Mouse (Mus musculus) limb, embryonic 14.5 days (tissue): Measurements from ENCODE around the gene Gm11627. TPM values are rescaled to one million over a fixed set of nuclear protein-coding genes. Genes with fewer than 3 reads are reported as not detected.

Source experiments
- ATAC-seq: fragments of 200-750 bp; cut with Nextera tagmentation; 2 replicates; pipeline ENCODE4 v1.8.0; 2017; ENCODE audit warnings: low read depth, moderate number of reproducible peaks, moderate TSS enrichment; ENCODE audit not compliant: low FRiP score
- DNase-seq: peaks from one replicate; pipeline ENCODE4 v3.0.0-alpha.2; 2015; ENCODE audit warnings: low spot score
- H3K27ac ChIP-seq: fragments of 300-500 bp; sonication (generic); replicated peaks from 2 replicates; pipeline ENCODE4 v1.5.1; 2014; ENCODE audit warnings: low read depth, mild to moderate bottlenecking, low read length, moderate library complexity, mixed read lengths
- H3K27me3 ChIP-seq: fragments of 300-500 bp; sonication (generic); 2 replicates; pipeline ENCODE4 v1.6.1; 2014; ENCODE audit warnings: low read length, mixed read lengths; ENCODE audit not compliant: control insufficient read depth, insufficient read depth
- H3K36me3 ChIP-seq: fragments of 300-500 bp; sonication (generic); 2 replicates; pipeline ENCODE4 v1.6.1; 2014; ENCODE audit warnings: mild to moderate bottlenecking, low read length, moderate library complexity, mixed read lengths; ENCODE audit not compliant: control insufficient read depth, insufficient read depth
- H3K4me1 ChIP-seq: fragments of 300-500 bp; sonication (generic); 2 replicates; pipeline ENCODE4 v1.6.1; 2014; ENCODE audit warnings: antibody characterized with exemption, low read length, mixed read lengths; ENCODE audit not compliant: control insufficient read depth, insufficient read depth
- H3K4me2 ChIP-seq: fragments of 300-500 bp; sonication (generic); replicated peaks from 2 replicates; pipeline ENCODE4 v1.6.1; 2014; ENCODE audit warnings: low read depth, mild to moderate bottlenecking, low read length, moderate library complexity; ENCODE audit not compliant: severe bottlenecking
- H3K4me3 ChIP-seq: fragments of 300-500 bp; sonication (generic); replicated peaks from 2 replicates; pipeline ENCODE4 v1.5.1; 2014; ENCODE audit warnings: low read length
- H3K9ac ChIP-seq: fragments of 300-500 bp; sonication (generic); 2 replicates; pipeline ENCODE4 v1.6.1; 2014; ENCODE audit warnings: mild to moderate bottlenecking, low read depth, low read length, moderate library complexity; ENCODE audit not compliant: severe bottlenecking
- H3K9me3 ChIP-seq: fragments of 300-500 bp; sonication (generic); 2 replicates; pipeline ENCODE4 v1.6.1; 2016; ENCODE audit warnings: low read length; ENCODE audit not compliant: control insufficient read depth
- POLR2A ChIP-seq: fragments of 200-500 bp; IDR thresholded peaks from 2 replicates; pipeline ENCODE4 v1.8.0; 2012; ENCODE audit warnings: inconsistent platforms, mild to moderate bottlenecking, moderate library complexity, borderline replicate concordance; ENCODE audit not compliant: insufficient read depth, insufficient read length; ENCODE audit errors: extremely low read depth
- WGBS: fragments of 180-500 bp; shearing (Covaris S2); extraction: QIAGEN DNeasy Blood & Tissue Kit; methylation state at CpG from one replicate; pipeline ENCODE4 v1.1.7; 2014; 5-methylcytosine and 5-hydroxymethylcytosine counted together
- polyA plus RNA-seq, 2 experiments: library from polyadenylated mRNA; depleted of rRNA in 1 of 2; stranded (reverse) in 1 of 2; unstranded in 1 of 2; fragments of >200 nt; fragmentation: Nextera tagmentation in 1 of 2; extraction: Ambion mirVana in 1 of 2; gene quantifications; 2 replicates each; pipeline versions ENCODE4 v1.2.1 to v1.2.3; 2012 to 2014

The Gm11627 gene
- polyA plus RNA-seq, 2 experiments, result 7.2 to 11.4 TPM

DNA sequence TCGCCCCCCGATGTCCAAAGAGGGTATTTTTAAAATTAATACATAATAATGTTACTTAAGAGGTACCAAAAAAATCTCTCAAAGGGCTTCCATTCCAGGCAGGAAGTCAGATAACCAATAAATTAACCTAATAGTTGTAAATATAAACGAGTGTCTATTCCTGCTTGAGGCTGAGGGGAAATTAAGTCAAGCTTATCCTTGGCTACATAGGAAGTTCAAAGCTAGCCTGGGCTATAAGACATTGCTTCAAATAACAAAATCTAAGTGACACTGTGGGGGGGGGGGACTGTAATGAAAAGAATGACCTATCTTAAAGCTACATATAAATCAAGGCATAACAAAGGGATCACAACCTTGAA, 22.6 kb downstream of the Gm11627 start:
- peaks cover 14% of the 10 kb centered on the region for H3K4me1 ChIP-seq
- H3K4me2 ChIP-seq, result peak overlapping the region; percentile 56
- no peaks in the 10 kb centered on the region for H3K36me3 ChIP-seq
- 8% methylated on average over 3 of the region's 3 CpGs for WGBS
- no peaks in the 10 kb centered on the region for H3K27me3 ChIP-seq
- DNase-seq, result no peak
- TF ChIP-seq POLR2A, result no peak
- peak overlapping the region; percentile 93; the same call in 1 of the 2 replicates for H3K27ac ChIP-seq
- no peaks in the 10 kb centered on the region for H3K9me3 ChIP-seq
- H3K9ac ChIP-seq, result peak overlapping the region; percentile 98; the same call in 1 of the 2 replicates
- H3K4me3 ChIP-seq, result peak overlapping the region; percentile 95
- ATAC-seq, result no peak

DNA sequence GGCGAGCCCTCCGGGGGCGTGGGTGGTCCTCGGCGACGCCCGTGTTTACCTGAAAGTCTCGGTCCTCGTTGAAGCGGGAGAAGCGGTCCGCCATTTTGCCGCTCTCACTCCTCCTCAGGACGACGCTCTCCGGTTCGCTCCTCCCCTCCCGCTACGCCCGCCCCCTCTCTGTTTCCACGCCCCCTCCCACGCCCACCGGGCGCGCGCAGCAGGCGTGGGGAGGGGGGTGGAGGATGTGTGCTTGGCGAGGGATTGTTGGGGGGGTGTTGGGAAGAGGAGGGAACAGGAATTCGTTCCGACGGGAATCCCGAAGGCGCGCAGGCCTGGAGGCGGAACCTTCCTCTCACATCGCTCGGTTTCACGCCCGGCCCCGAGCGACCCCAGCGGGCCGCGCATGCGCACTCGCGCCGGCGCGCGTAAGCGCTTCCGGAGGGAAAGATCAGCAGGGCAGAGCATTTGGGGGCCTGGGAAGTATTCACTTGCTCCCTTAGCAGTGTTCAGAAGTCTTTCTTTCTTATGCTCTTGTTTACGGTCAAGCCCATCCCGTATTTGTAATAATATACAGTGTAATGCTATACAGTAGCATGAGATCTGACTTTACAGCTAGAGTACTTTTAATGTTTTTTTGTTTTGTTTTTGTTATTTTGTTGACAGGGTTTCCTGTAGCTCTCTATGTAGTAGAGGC, 23.1 kb downstream of the Gm11627 start, which contains the start of gene Gpatch8:
Gene Gpatch8 (minus strand): TSS at position 362 of the 685 bp plus-strand sequence.
- Histone ChIP-seq H3K4me2 (peak within 1 kb of the TSS; percentile 73), H3K9ac (peak within 1 kb of the TSS; percentile 98), H3K9me3 (no peaks in the 10 kb centered on the region), H3K4me1 (peaks cover 14% of the 10 kb centered on the region), H3K36me3 (no peaks in the 10 kb centered on the region), H3K4me3 (peak within 1 kb of the TSS; percentile 95), H3K27me3 (no peaks in the 10 kb centered on the region), H3K27ac (peak within 1 kb of the TSS; percentile 93)
- under 1% methylated on average over 40 of the region's 55 CpGs for WGBS
- DNase-seq (peak; percentile 97), ATAC-seq (peak; percentile 98)
- TF ChIP-seq POLR2A, result peak; percentile 58; the same call in 1 of the 2 replicates

DNA sequence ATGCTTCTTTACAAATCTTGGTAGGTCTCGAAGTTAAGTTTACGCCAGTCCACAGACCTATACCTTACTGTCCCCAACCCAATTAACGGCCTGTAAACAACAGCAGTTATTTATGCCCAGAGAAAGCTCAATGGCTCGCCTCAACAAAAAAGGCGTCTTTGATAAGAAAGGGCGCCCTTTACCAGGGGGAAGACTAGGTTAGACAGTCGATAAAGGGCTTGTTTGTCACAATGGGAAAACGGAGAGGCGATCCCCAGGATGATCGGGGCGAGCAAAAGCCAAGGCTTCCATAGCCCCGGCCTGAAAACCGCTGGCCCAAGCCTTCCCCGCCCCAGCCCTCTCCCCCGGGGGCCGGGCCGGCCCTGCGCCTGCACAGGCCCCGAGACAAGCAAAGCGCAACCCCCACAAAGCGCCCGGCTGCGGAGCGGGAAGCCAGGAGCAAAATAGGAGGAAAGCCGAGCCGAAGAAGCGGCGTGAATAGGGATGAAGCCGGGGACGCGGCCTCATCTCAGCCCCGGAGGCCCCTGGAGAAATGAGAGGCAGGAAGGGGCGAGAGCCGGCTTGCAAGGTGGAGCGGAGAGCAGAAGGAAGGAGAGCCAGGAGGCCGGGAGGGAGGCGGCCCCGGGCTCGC, 23.7 kb downstream of the Gm11627 start:
- no peak for TF ChIP-seq POLR2A
- ATAC-seq (peak; percentile 33), DNase-seq (no peak)
- Histone ChIP-seq H3K36me3 (no peaks in the 10 kb centered on the region), H3K27me3 (no peaks in the 10 kb centered on the region), H3K9me3 (no peaks in the 10 kb centered on the region), H3K4me3 (peak overlapping the region; percentile 95), H3K9ac (peak overlapping the region; percentile 98), H3K4me2 (peak overlapping the region; percentile 73), H3K27ac (peak overlapping the region; percentile 93), H3K4me1 (peaks cover 14% of the 10 kb centered on the region)
- WGBS, result under 1% methylated on average over 37 of the region's 39 CpGs

DNA sequence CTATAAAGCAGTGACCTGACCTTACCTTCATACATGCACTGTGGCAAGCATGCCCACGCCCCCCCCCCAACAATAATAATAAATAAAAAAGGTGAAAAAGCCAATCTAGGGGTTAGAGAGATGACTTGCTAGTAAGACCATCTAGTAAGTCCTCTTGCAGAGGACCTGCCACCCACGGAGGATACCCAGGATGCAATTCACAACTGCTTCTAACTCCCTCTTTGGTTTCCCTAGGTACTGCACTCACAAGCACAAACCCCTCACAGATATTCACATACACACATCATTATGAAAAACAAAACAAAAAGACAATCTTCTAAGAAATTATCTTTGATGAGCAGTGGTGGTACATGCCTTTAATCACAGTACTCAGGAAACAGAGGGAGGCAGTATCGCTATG, 27.2 kb downstream of the Gm11627 start:
- H3K4me1 ChIP-seq, result peaks cover 14% of the 10 kb centered on the region
- no peak overlapping the region for H3K4me3 ChIP-seq
- no peak overlapping the region for H3K9ac ChIP-seq
- TF ChIP-seq POLR2A, result no peak
- H3K27me3 ChIP-seq, result no peaks in the 10 kb centered on the region
- no peak overlapping the region for H3K27ac ChIP-seq
- 84% methylated on average over 3 of the region's 3 CpGs for WGBS
- H3K36me3 ChIP-seq, result peaks cover 7% of the 10 kb centered on the region
- ATAC-seq (no peak), DNase-seq (no peak)
- no peaks in the 10 kb centered on the region for H3K9me3 ChIP-seq
- no peak overlapping the region for H3K4me2 ChIP-seq

DNA sequence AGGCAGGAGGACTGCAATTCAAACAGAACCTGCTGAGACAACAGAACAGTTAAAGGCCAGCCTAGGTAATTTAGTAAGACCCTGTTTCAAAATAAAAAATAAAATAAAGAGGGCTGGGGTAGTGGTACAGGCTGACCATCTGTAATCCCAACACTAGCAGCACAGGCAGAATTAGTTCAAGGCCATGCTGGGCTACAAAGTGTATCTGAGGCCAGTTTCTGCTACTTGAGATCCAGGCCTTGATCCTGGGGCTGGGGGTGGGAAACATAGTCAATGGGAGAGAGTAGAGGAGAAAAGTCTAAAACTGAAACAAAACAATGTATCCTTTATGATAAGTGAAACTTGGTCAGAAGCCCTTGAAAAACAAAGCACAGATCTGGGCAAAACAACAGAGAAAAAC, 28.1 kb downstream of the Gm11627 start:
- H3K4me2 ChIP-seq, result no peak overlapping the region
- ATAC-seq (no peak), DNase-seq (no peak)
- peaks cover 7% of the 10 kb centered on the region for H3K36me3 ChIP-seq
- no peak for TF ChIP-seq POLR2A
- H3K4me1 ChIP-seq, result peaks cover 14% of the 10 kb centered on the region
- H3K27me3 ChIP-seq, result no peaks in the 10 kb centered on the region
- no peak overlapping the region for H3K27ac ChIP-seq
- no peak overlapping the region for H3K9ac ChIP-seq
- H3K9me3 ChIP-seq, result no peaks in the 10 kb centered on the region
- H3K4me3 ChIP-seq, result no peak overlapping the region
